Mouse (Mus musculus): Measurements from ENCODE around the gene Ndufb8.

Gene Ndufb8

DNA sequence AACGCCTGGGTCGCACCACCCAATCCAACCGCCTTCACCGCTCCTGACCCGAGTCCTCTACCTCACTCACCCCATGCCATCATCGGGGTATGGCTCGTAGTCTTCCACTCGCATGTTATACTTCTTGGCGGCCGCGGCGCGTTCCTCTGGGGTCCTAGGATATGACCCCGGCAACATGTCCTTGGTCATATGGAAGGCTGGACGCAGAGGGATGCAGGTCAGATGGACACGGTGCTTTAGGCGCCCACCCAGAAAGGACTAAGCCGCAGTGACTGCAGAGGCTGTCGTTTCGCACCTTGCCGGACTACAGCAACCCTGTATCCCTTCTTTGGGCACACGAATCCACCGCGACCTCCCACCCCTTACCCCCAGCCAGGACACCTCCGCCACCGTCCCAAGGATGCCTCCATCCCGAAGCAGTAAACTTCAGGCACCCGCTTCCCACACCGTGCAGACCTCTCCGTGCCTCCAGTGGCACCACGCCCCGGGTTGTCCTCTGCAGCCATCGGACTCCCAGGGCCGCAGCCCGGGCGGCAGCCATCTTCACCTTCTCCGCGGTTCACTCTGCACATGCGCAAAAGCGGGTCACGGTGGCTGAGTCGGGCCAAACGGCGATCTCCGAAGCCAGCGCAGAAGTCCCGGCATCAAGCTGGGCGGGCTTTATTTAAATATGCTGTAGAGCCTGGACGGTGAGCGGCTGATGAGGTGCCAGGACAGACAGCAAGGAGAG is at the start of gene Ndufb8:
TSS of gene Ndufb8 (minus strand) at position 580 of the 730 bp plus-strand sequence.
- DNase-seq (ENCODE audit: low read depth) = peak; percentile 95

- DNase-seq (ENCODE audit: low read depth) = no peak
Measured at GRCm38 (mm10) chr19:44594180-44594579, 38.9 kb upstream of the Ndufb8 start.

DNA sequence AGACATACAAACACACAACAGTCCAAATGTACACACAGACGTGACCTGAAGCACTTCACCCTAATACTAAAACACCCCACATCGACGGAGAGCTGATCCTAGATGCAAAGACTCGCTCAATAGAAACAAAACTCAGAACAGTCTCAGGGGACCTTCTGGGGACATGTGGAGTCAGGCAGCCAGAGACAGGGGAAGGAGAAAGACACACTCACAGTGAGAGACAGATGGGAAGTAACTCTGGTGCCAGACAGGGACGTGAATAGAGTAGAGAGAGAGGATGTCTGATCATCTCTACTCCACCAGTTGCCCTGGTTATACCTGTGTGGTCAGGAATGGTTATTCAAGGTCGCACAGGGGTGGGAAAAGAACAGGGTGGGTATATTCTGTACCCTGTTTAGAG is 36.4 kb upstream of the Ndufb8 start:
- no peak for DNase-seq (ENCODE audit: low read depth)

- no peak for DNase-seq (ENCODE audit: low read depth)
Measured at GRCm38 (mm10) chr19:44590992-44591391, 35.8 kb upstream of the Ndufb8 start.

DNA sequence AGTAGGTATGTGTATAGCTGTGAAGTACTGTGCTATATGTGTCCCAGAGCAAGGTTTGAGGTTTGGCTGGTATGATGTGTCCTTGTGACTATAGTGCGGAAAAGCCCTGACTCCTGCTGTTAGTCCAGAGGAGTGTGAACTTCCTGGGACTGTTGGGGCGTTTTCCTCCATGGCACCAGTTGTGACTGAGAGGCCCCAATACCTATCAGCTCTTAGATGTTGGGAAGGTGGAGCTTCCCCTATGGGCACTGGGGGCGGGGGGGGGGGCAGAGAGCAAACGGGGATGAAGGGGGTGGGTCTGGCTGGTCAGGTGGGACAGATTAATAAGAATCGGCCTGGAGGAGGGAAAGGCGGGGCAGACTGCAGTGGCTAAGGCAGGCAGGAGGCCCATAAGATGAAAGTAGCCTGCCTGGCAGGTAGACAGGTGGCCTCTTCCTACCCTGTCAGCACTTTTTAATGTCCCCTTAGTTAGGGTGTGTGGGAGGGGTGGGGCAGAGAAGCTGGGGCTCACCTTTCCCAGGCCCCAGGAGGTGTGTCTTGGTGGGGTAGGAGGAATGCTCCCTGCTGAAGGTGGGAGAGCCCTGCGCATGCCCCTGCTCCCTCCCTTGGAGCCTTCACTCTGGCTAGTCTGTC is 34.5 kb upstream of the Ndufb8 start:
- DNase-seq (ENCODE audit: low read depth) = no peak

DNA sequence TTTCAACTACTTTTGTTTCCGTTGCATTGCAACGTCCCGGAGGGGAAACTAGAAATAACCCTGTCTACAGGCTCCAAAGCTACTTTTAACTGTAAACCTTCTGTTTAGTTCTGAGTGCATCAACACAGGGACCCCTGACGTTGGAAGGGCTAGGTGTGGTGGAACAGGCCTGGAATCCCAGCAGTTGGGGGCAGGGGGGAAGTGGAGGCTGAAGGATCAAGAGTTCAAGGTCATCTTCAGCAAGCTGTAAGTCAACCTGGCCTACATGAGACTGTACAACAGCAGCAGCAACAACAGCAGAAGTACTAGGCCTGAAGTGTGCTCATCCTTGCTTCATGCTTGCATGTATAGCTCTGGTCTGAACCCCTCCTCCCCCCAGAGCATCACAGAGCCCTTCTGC is 32.8 kb upstream of the Ndufb8 start:
- DNase-seq (ENCODE audit: low read depth) = no peak

DNA sequence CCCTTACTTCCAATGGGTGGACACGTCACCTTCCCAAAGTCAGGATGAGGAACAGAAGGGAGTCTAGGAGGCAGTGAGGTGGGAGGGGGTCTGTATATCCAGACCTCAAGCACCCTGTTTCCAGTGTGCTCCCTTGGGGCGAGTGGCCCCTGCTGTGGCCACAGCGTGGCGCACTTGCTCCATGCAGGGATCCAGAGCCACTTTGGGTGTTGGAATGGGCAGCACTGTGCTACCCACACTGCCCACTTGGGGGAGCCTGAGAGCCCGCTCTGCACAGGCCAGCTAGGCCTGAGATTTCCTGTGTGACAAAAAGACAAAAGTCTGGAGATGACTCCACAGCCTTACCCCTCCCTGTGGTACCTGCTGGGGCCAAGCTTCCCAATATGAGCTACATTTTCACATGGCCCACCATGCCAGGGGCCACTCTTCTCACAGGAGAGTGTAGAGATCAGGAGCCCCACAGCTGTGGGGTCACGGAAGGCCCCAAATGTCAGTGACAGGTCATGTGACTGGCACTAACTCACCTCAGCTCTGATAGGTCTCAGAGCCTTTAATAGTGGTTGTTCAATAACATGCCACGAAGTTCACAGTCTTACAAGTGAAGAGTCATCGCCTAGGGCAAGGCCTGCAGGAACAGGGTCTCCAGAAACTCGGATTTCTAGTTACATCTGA is 27.5 kb upstream of the Ndufb8 start:
- peak; percentile 91 for DNase-seq (ENCODE audit: low read depth)

- no peak for DNase-seq (ENCODE audit: low read depth)
Measured at GRCm38 (mm10) chr19:44582103-44582502, 26.9 kb upstream of the Ndufb8 start.

DNA sequence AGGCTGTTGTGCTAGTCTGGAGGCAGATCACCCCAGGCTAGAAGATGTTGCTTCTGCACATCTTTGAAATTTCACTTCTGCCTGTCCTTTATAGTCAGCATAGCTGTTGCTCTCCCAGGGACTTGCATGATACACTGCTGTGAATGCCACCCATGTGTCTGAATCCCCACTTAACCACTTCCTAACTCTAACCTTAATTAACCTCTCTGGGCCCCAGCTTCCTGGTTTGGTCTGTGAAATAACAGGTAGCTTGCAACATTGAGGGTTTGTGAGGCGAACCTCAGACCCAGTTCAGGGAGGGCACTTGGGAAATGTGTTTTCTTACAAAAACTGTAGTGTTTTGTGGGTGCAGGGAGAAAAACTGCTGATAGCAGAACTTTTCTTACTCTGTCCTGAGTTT is 22.8 kb upstream of the Ndufb8 start:
- DNase-seq (ENCODE audit: low read depth) = peak; percentile 35

DNA sequence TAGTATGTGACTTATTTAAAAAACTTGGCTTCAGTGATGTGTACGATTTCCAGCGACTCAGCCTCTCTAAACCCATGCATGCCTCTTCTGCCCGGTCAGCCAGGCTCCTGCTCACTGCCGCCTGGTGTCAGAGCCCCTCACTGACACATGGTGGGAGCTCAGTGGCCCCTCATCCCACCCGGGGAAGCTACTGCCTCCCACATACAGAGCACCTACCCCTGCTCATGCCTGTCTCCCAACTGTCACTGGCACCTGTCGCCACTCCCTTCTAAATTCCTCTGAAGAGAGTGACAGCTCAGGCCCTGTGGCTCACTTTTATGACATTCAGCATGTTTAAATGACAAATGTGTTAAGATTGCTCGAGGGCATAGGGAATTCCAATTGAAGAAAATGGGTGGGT is 21.0 kb upstream of the Ndufb8 start:
- DNase-seq (ENCODE audit: low read depth) = no peak

DNA sequence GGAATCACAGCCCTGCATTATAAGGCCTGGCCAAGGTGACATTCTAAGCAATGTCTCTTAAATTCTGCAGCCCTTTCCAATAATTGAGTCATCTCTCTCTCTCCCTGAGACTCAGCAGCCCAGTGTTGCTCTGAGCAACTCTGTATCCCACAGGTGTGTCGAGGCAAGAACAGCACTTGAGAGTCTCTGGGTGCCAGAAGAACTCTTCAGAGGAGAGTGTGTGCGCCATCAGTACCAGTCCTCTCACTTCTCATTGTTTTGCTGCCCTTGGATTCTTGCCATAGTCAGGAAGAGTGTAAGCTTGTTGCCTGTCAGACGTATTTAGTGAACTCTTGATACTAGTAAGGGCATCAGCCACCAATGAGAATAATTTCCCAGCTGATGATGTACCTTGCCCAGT is 12.5 kb upstream of the Ndufb8 start:
- no peak for DNase-seq (ENCODE audit: low read depth)

- no peak for DNase-seq (ENCODE audit: low read depth)
Measured at GRCm38 (mm10) chr19:44564006-44564405, 8.8 kb upstream of the Ndufb8 start.

- peak; percentile 99 for DNase-seq (ENCODE audit: low read depth)
Measured at GRCm38 (mm10) chr19:44562652-44563206, 7.5 kb upstream of the Ndufb8 start, which contains the start of gene Hif1an. Gene Hif1an (plus strand): TSS chr19:44562850.

DNA sequence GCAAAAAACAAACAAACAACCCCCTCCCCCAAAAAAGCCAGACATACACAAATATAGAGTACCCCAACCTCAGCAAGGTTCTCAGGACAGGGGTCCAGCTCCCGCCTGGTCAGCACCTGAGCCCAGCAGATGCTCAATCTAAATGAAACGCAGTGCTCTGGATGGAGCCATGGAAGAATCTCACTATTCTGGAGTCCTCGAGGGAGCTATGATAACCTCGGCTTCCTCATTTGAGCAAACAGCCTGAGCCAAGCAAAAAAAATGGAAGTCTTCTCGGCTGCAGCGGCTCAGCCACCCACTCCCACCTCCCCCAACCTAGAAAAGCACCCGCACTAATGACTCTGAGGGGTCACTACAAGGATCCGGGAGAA is 765 bp downstream of the Ndufb8 start:
- DNase-seq (ENCODE audit: low read depth) = no peak

DNA sequence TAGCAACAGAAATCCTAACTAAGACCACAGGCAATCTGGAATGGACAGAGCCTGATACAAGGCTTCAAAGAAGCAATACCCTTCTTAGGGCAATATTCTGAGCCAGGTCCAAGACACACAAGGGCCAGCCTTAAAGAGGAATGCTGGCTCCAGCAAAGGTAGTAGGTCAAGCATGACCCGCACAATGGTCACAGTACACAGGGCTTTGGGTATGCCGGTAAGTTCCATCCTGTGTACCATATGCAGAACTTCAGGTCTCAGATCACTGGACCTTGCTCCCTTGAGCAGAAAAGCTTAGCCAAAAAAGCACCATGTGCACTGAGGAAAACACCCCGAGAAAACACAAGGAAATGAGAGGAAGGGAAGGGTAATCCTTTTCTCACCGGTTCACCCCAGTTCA is 2.0 kb downstream of the Ndufb8 start:
- no peak for DNase-seq (ENCODE audit: low read depth)

DNA sequence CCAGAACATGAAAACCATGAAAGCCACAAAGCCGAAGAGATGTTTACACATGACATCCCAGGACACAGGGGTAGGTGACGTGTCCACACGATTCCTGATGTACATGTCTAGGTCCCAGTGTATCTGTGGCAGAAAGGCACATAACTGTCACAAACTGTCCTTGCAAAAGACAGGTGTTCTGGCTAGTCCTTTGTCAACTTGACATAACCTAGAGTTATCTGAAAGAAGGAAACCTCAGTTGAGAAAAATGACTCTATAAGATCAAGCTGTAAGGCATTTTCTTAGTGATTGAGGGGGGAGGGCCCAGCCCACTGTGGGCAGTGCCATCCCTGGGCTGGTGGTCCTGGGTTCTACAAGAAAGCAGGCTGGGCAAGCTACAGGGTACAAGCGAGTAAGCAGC is 2.5 kb downstream of the Ndufb8 start, which contains the start of gene Gm20538:
TSS of gene Gm20538 (minus strand) at position 101 of the 400 bp plus-strand sequence.
- DNase-seq (ENCODE audit: low read depth) = no peak

DNA sequence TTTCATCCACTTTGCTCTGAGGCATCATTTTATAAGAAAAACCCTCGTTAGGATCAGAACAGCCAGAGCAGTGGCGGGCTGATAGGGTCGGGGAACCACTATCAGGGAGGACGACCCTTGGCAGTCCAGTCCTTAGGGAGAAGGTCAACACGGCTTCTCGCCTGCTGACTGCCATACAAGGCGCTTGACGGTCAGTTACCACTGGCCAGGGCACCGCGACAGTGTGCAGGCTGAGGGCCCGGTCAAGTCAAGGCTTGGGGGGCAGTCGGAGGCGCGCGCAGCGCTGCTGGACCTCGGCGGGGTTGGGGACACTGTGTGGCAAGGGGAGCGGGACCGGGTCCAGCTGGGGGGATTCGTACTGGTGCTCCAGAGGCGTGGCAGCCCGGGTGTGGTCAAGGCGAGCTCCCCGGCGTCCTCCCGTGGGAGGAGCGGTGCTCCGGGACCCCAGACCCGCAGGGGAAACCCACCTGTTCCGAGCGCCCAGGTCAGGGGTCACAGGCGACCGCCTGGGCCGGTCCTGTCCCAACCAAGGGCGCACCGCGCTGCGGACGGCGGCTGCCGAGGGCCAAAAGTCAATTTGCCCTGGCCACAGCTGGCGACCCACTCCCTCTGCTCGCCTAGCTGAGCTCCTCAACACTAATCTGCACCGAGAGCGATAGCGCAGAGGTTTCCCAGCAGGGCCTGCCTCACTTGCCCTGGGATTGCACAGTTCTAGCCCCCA is 9.8 kb downstream of the Ndufb8 start, which contains the start of gene Sec31b:
TSS of gene Sec31b (minus strand) at position 544 of the 721 bp plus-strand sequence.
- no peak for DNase-seq (ENCODE audit: low read depth)

DNA sequence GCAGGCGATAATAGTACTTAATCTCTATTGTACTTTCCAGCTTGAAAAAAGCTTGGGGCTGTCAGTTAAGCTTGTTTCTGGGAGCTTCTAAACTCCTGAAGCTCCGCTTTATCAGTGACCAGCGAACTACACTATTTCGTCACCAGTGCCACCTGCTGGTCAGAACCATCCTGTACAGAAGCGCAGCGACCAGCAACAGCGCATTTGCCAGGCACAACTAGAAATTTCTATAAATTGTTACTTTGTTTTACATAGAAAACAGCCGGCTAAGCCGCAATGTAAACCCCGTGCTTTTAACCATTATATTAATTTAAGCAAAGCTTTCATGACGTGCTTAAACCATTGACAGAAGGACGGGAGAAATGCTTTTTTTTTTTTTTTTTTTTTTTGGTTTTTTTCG is 10.5 kb downstream of the Ndufb8 start:
- peak; percentile 79 for DNase-seq (ENCODE audit: low read depth)

GRCm38 (mm10) chr19:44544372-44544771 is 10.9 kb downstream of the Ndufb8 start:
- DNase-seq (ENCODE audit: low read depth) = no peak

GRCm38 (mm10) chr19:44542694-44543178 is 12.5 kb downstream of the Ndufb8 start:
- DNase-seq (ENCODE audit: low read depth) = no peak

- no peak for DNase-seq (ENCODE audit: low read depth)
Measured at GRCm38 (mm10) chr19:44537416-44537815, 17.8 kb downstream of the Ndufb8 start.

GRCm38 (mm10) chr19:44535376-44535775 is 19.9 kb downstream of the Ndufb8 start:
- no peak for DNase-seq (ENCODE audit: low read depth)

All from induced T-regulatory cell, adult 2 months (primary cell).